Mouse (Mus musculus): ENCODE results near the gene Ctsz. TPM values are rescaled to one million over a fixed set of nuclear protein-coding genes. Genes with fewer than 3 reads are reported as not detected.

Ctsz gene
- polyA plus RNA-seq, 1 experiment from 2014 or later, result 80.5 TPM

GRCm38 (mm10) chr2:174415001-174415730 is 23.7 kb downstream of the Ctsz start:
- 46% methylated on average over 18 of the region's 18 CpGs for WGBS
- DNase-seq (ENCODE audit: low spot score), result no peak
- no peak for ATAC-seq (ENCODE audit: low FRiP score)
- no peak overlapping the region for H3K27ac ChIP-seq
- no peaks in the 10 kb centered on the region for H3K27me3 ChIP-seq (ENCODE audit: control insufficient read depth, insufficient read depth, low read length)
- peak overlapping the region; percentile 35 for H3K4me2 ChIP-seq (replicated peaks)
- peaks cover 7% of the 10 kb centered on the region for H3K4me1 ChIP-seq (replicated peaks; ENCODE audit: control insufficient read depth, insufficient read depth, low read length)
- no peaks in the 10 kb centered on the region for H3K9me3 ChIP-seq (ENCODE audit: control insufficient read depth, low read length)
- peak overlapping the region; percentile 65 for H3K4me3 ChIP-seq (replicated peaks; ENCODE audit: low read length)
- no peaks in the 10 kb centered on the region for H3K36me3 ChIP-seq (replicated peaks; ENCODE audit: control insufficient read depth, insufficient read depth)
- H3K9ac ChIP-seq, result no peak overlapping the region

- Histone ChIP-seq H3K27me3 (ENCODE audit: control insufficient read depth, insufficient read depth, low read length) (no peaks in the 10 kb centered on the region), H3K4me2 (replicated peaks) (no peak overlapping the region), H3K9ac (no peak overlapping the region), H3K27ac (no peak overlapping the region), H3K4me1 (replicated peaks; ENCODE audit: control insufficient read depth, insufficient read depth, low read length) (peaks cover 7% of the 10 kb centered on the region), H3K4me3 (replicated peaks; ENCODE audit: low read length) (no peak overlapping the region), H3K9me3 (ENCODE audit: control insufficient read depth, low read length) (no peaks in the 10 kb centered on the region), H3K36me3 (replicated peaks; ENCODE audit: control insufficient read depth, insufficient read depth) (no peaks in the 10 kb centered on the region)
- no peak for DNase-seq (ENCODE audit: low spot score)
- no peak for ATAC-seq (ENCODE audit: low FRiP score)
- WGBS, result 88% methylated on average over 7 of the region's 7 CpGs
Observed at GRCm38 (mm10) chr2:174413127-174413526, 25.7 kb downstream of the Ctsz start.

- H3K4me1 ChIP-seq (replicated peaks; ENCODE audit: control insufficient read depth, insufficient read depth, low read length), result no peaks in the 10 kb centered on the region
- 42% methylated on average over 2 of the region's 2 CpGs for WGBS
Observed at GRCm38 (mm10) chr2:174410222-174410621, 28.6 kb downstream of the Ctsz start.

GRCm38 (mm10) chr2:174400396-174400795 is 38.4 kb downstream of the Ctsz start:
- H3K4me1 ChIP-seq (replicated peaks; ENCODE audit: control insufficient read depth, insufficient read depth, low read length), result no peaks in the 10 kb centered on the region
- no peak for DNase-seq (ENCODE audit: low spot score)
- H3K9ac ChIP-seq, result no peak overlapping the region
- H3K4me2 ChIP-seq (replicated peaks), result no peak overlapping the region
- no peak for ATAC-seq (ENCODE audit: low FRiP score)
- no peaks in the 10 kb centered on the region for H3K27me3 ChIP-seq (ENCODE audit: control insufficient read depth, insufficient read depth, low read length)
- 79% methylated on average over 4 of the region's 4 CpGs for WGBS
- no peaks in the 10 kb centered on the region for H3K9me3 ChIP-seq (ENCODE audit: control insufficient read depth, low read length)
- no peaks in the 10 kb centered on the region for H3K36me3 ChIP-seq (replicated peaks; ENCODE audit: control insufficient read depth, insufficient read depth)
- no peak overlapping the region for H3K27ac ChIP-seq
- no peak overlapping the region for H3K4me3 ChIP-seq (replicated peaks; ENCODE audit: low read length)

More at GRCm38 (mm10) chr2:174410222-174410621, 28.6 kb downstream of the Ctsz start:
- no peaks in the 10 kb centered on the region for H3K9me3 ChIP-seq (ENCODE audit: control insufficient read depth, low read length)
- no peak overlapping the region for H3K4me2 ChIP-seq (replicated peaks)
- no peaks in the 10 kb centered on the region for H3K36me3 ChIP-seq (replicated peaks; ENCODE audit: control insufficient read depth, insufficient read depth)
- no peak overlapping the region for H3K4me3 ChIP-seq (replicated peaks; ENCODE audit: low read length)
- ATAC-seq (ENCODE audit: low FRiP score) (no peak), DNase-seq (ENCODE audit: low spot score) (no peak)
- H3K9ac ChIP-seq, result no peak overlapping the region
- no peaks in the 10 kb centered on the region for H3K27me3 ChIP-seq (ENCODE audit: control insufficient read depth, insufficient read depth, low read length)
- H3K27ac ChIP-seq, result no peak overlapping the region

- Histone ChIP-seq H3K9ac (no peak overlapping the region), H3K4me2 (replicated peaks) (no peak overlapping the region), H3K4me3 (replicated peaks; ENCODE audit: low read length) (no peak overlapping the region), H3K4me1 (replicated peaks; ENCODE audit: control insufficient read depth, insufficient read depth, low read length) (no peaks in the 10 kb centered on the region), H3K27ac (no peak overlapping the region), H3K9me3 (ENCODE audit: control insufficient read depth, low read length) (no peaks in the 10 kb centered on the region), H3K27me3 (ENCODE audit: control insufficient read depth, insufficient read depth, low read length) (no peaks in the 10 kb centered on the region), H3K36me3 (replicated peaks; ENCODE audit: control insufficient read depth, insufficient read depth) (no peaks in the 10 kb centered on the region)
- ATAC-seq (ENCODE audit: low FRiP score) (no peak), DNase-seq (ENCODE audit: low spot score) (no peak)
- 94% methylated on average over 6 of the region's 6 CpGs for WGBS
Observed at GRCm38 (mm10) chr2:174397881-174398280, 41.0 kb downstream of the Ctsz start.

GRCm38 (mm10) chr2:174397065-174397464 is 41.8 kb downstream of the Ctsz start:
- DNase-seq (ENCODE audit: low spot score) (no peak), ATAC-seq (ENCODE audit: low FRiP score) (no peak)
- Histone ChIP-seq H3K27me3 (ENCODE audit: control insufficient read depth, insufficient read depth, low read length) (no peaks in the 10 kb centered on the region), H3K36me3 (replicated peaks; ENCODE audit: control insufficient read depth, insufficient read depth) (no peaks in the 10 kb centered on the region), H3K27ac (no peak overlapping the region), H3K4me3 (replicated peaks; ENCODE audit: low read length) (no peak overlapping the region), H3K9me3 (ENCODE audit: control insufficient read depth, low read length) (peaks cover 2% of the 10 kb centered on the region; the same call in 1 of the 2 replicates), H3K4me1 (replicated peaks; ENCODE audit: control insufficient read depth, insufficient read depth, low read length) (no peaks in the 10 kb centered on the region), H3K9ac (no peak overlapping the region), H3K4me2 (replicated peaks) (no peak overlapping the region)
- 100% methylated on average over 1 of the region's 1 CpGs for WGBS

GRCm38 (mm10) chr2:174396643-174397042 is 42.2 kb downstream of the Ctsz start:
- WGBS, result 81% methylated on average over 10 of the region's 10 CpGs

GRCm38 (mm10) chr2:174393383-174393782 is 45.5 kb downstream of the Ctsz start:
- 90% methylated on average over 5 of the region's 5 CpGs for WGBS
- H3K27me3 ChIP-seq (ENCODE audit: control insufficient read depth, insufficient read depth, low read length), result no peaks in the 10 kb centered on the region

More at GRCm38 (mm10) chr2:174396643-174397042, 42.2 kb downstream of the Ctsz start:
- no peak for ATAC-seq (ENCODE audit: low FRiP score)
- no peak overlapping the region for H3K9ac ChIP-seq
- H3K27me3 ChIP-seq (ENCODE audit: control insufficient read depth, insufficient read depth, low read length), result no peaks in the 10 kb centered on the region
- H3K27ac ChIP-seq, result no peak overlapping the region
- H3K4me3 ChIP-seq (replicated peaks; ENCODE audit: low read length), result no peak overlapping the region
- peaks cover 6% of the 10 kb centered on the region; the same call in 1 of the 2 replicates for H3K9me3 ChIP-seq (ENCODE audit: control insufficient read depth, low read length)
- DNase-seq (ENCODE audit: low spot score), result no peak
- no peaks in the 10 kb centered on the region for H3K36me3 ChIP-seq (replicated peaks; ENCODE audit: control insufficient read depth, insufficient read depth)
- no peak overlapping the region for H3K4me2 ChIP-seq (replicated peaks)
- no peaks in the 10 kb centered on the region for H3K4me1 ChIP-seq (replicated peaks; ENCODE audit: control insufficient read depth, insufficient read depth, low read length)

GRCm38 (mm10) chr2:174392554-174392953 is 46.3 kb downstream of the Ctsz start:
- H3K27me3 ChIP-seq (ENCODE audit: control insufficient read depth, insufficient read depth, low read length), result no peaks in the 10 kb centered on the region
- no peak for DNase-seq (ENCODE audit: low spot score)
- H3K4me1 ChIP-seq (replicated peaks; ENCODE audit: control insufficient read depth, insufficient read depth, low read length), result no peaks in the 10 kb centered on the region
- H3K9ac ChIP-seq, result no peak overlapping the region
- H3K36me3 ChIP-seq (replicated peaks; ENCODE audit: control insufficient read depth, insufficient read depth), result no peaks in the 10 kb centered on the region
- no peak overlapping the region for H3K27ac ChIP-seq
- no peak overlapping the region for H3K4me2 ChIP-seq (replicated peaks)
- H3K9me3 ChIP-seq (ENCODE audit: control insufficient read depth, low read length), result peaks cover 15% of the 10 kb centered on the region; the same call in 1 of the 2 replicates
- no peak overlapping the region for H3K4me3 ChIP-seq (replicated peaks; ENCODE audit: low read length)
- no peak for ATAC-seq (ENCODE audit: low FRiP score)
- 55% methylated on average over 9 of the region's 9 CpGs for WGBS

More at GRCm38 (mm10) chr2:174393383-174393782, 45.5 kb downstream of the Ctsz start:
- H3K4me3 ChIP-seq (replicated peaks; ENCODE audit: low read length), result no peak overlapping the region
- no peak overlapping the region for H3K27ac ChIP-seq
- peaks cover 15% of the 10 kb centered on the region; the same call in 1 of the 2 replicates for H3K9me3 ChIP-seq (ENCODE audit: control insufficient read depth, low read length)
- no peak overlapping the region for H3K4me2 ChIP-seq (replicated peaks)
- no peaks in the 10 kb centered on the region for H3K36me3 ChIP-seq (replicated peaks; ENCODE audit: control insufficient read depth, insufficient read depth)
- DNase-seq (ENCODE audit: low spot score) (no peak), ATAC-seq (ENCODE audit: low FRiP score) (no peak)
- no peaks in the 10 kb centered on the region for H3K4me1 ChIP-seq (replicated peaks; ENCODE audit: control insufficient read depth, insufficient read depth, low read length)
- H3K9ac ChIP-seq, result no peak overlapping the region

Measured in hindbrain, embryonic 14.5 days (tissue).